In the genomic region with DNA sequence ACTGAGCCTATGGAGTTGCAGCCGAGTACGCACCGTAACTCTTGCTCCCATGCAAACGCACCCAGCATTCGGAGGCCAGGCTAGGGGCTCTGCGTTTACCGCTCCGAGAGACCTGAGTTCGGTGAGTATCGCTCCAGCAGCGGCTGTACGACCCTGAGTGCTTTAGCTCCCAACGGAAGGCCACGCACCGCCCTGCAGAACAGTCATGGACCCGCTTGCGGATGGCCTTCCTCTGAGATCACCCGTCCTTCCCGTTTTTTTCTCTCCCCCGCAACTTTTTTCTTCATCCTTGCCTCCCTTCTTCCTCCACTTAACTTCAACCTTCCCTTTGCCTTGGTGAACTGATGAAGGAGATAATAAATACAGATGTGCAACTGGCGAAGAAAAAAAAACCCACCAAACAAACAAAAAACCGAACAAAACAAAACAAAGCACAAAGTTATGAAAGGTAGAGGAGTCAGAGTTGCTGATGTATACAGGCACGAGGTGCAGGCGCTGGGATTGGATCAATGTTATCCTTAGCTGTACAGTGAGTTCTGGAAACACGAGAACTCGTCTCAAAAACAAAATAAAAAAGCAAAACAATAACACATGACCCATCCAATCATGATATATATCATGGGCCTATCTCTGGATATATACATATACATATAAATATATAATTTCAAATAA, we compare ENCODE assay signal across 8 mouse cellular contexts. TPM values are rescaled to one million over a fixed set of nuclear protein-coding genes. Genes with fewer than 3 reads are reported as not detected.
DNase-seq lines count a peak whose midpoint lies in the region; ATAC-seq and TF ChIP-seq lines count a peak whose summit lies in the region.

No protein-coding gene starts in this region.

- peak overlapping the region; percentile 76 for H3K4me3 ChIP-seq in heart, embryonic 13.5 days
- H3K4me3 ChIP-seq in MEL (ENCODE audit: control insufficient read depth in 1 of 2, insufficient read depth in 1 of 2, low read depth in 2 of 2, low read length in 2 of 2), result peak overlapping the region; percentile 54 to 73
- peak overlapping the region; percentile 55 for H3K4me3 ChIP-seq in hindbrain, embryonic 10.5 days
- H3K4me3 ChIP-seq in midbrain, embryonic 10.5 days, result peak overlapping the region; percentile 67

- no peak for TF ChIP-seq RAD21 in MEL (IDR thresholded peaks at IDR 0.05; ENCODE audit: low read depth, low read length)

- no peak for TF ChIP-seq CTCF in MEL (IDR thresholded peaks at IDR 0.05 in 2 of 3, conservative IDR thresholded peaks at IDR 0.05 in 1 of 3; ENCODE audit: control insufficient read depth in 1 of 3, insufficient read depth in 1 of 3, low read depth in 2 of 3, low read length in 3 of 3, poor library complexity in 1 of 3, severe bottlenecking in 1 of 3)

- ATAC-seq in heart, embryonic 13.5 days (ENCODE audit: extremely low read depth, insufficient number of reproducible peaks, low FRiP score, low TSS enrichment), result peak; percentile 44

- no peaks in the 10 kb centered on the region for H3K27me3 ChIP-seq in heart, embryonic 13.5 days (replicated peaks)
- no peaks in the 10 kb centered on the region for H3K27me3 ChIP-seq in MEL (ENCODE audit: control insufficient read depth in 1 of 2, insufficient read depth in 2 of 2, low read length in 2 of 2)
- H3K27me3 ChIP-seq in hindbrain, embryonic 10.5 days (ENCODE audit: insufficient read depth, poor library complexity, severe bottlenecking), result no peaks in the 10 kb centered on the region
- H3K27me3 ChIP-seq in midbrain, embryonic 10.5 days (ENCODE audit: low read depth, poor library complexity, severe bottlenecking), result no peaks in the 10 kb centered on the region

- no peak for TF ChIP-seq POLR2A in MEL (IDR thresholded peaks at IDR 0.05; ENCODE audit: control insufficient read depth in 1 of 2, insufficient read depth in 1 of 2, low read depth in 1 of 2, low read length in 2 of 2, poor library complexity in 1 of 2)

- no peak for TF ChIP-seq EP300 in MEL (IDR thresholded peaks at IDR 0.05; ENCODE audit: low read depth in 1 of 2, low read length in 2 of 2)

- H3K4me1 ChIP-seq in heart, embryonic 13.5 days, result peaks cover 20% of the 10 kb centered on the region
- H3K4me1 ChIP-seq in MEL (ENCODE audit: control insufficient read depth in 1 of 2, insufficient read depth in 2 of 2, low read length in 2 of 2), result peaks cover 0 to 12% of the 10 kb centered on the region in 2 experiments; a peak in 3 of 4 replicates
- H3K4me1 ChIP-seq in hindbrain, embryonic 10.5 days (replicated peaks), result peaks cover 29% of the 10 kb centered on the region
- peaks cover 33% of the 10 kb centered on the region for H3K4me1 ChIP-seq in midbrain, embryonic 10.5 days

- H3K4me2 ChIP-seq in heart, embryonic 13.5 days, result peak overlapping the region; percentile 74

- DNase-seq in heart, adult 11 months, result no peak
- no peak for DNase-seq in MEL (ENCODE audit: low read depth, low spot score)
- no peak for DNase-seq in hindbrain, embryonic 10.5 days (ENCODE audit: low spot score)
- no peak for DNase-seq in midbrain, embryonic 10.5 days (ENCODE audit: low spot score)
- no peak for DNase-seq in ovary, adult 18-20 months (ENCODE audit: low spot score)
- no peak for DNase-seq in spleen, adult 18-20 months
- DNase-seq in left cerebral cortex, postnatal 36 days (ENCODE audit: low spot score in 2 of 2), result no peak

- H3K9ac ChIP-seq in heart, embryonic 13.5 days, result peak overlapping the region; percentile 86
- H3K9ac ChIP-seq in MEL (ENCODE audit: control insufficient read depth, low read depth, low read length, poor library complexity, severe bottlenecking), result peak overlapping the region; percentile 57

- peak overlapping the region; percentile 95 for H3K27ac ChIP-seq in heart, embryonic 13.5 days (replicated peaks)
- peak overlapping the region; percentile 59 for H3K27ac ChIP-seq in MEL (ENCODE audit: control insufficient read depth, low read depth, low read length)
- peak overlapping the region; percentile 84 for H3K27ac ChIP-seq in hindbrain, embryonic 10.5 days
- peak overlapping the region; percentile 87 for H3K27ac ChIP-seq in midbrain, embryonic 10.5 days (replicated peaks)

- intact Hi-C loops in left cerebral cortex, postnatal 36 days (cut with DNase I), result loop anchor here (5.0 to 10.0 kb wide), 3 partner anchors 131 to 348 kb away; a partner anchor contains a TSS

- H3K36me3 ChIP-seq in heart, embryonic 13.5 days, result no peaks in the 10 kb centered on the region
- H3K36me3 ChIP-seq in MEL (ENCODE audit: control insufficient read depth in 1 of 2, insufficient read depth in 2 of 2, low read length in 2 of 2), result peaks cover 0 to 12% of the 10 kb centered on the region in 2 experiments; a peak in 2 of 4 replicates
- no peaks in the 10 kb centered on the region for H3K36me3 ChIP-seq in hindbrain, embryonic 10.5 days
- no peaks in the 10 kb centered on the region for H3K36me3 ChIP-seq in midbrain, embryonic 10.5 days

- no peaks in the 10 kb centered on the region for H3K9me3 ChIP-seq in heart, embryonic 13.5 days
- no peaks in the 10 kb centered on the region for H3K9me3 ChIP-seq in MEL (replicated peaks; ENCODE audit: insufficient read depth, low read length)
- H3K9me3 ChIP-seq in hindbrain, embryonic 10.5 days, result no peaks in the 10 kb centered on the region
- H3K9me3 ChIP-seq in midbrain, embryonic 10.5 days (replicated peaks), result no peaks in the 10 kb centered on the region

- H3K79me2 ChIP-seq in MEL (ENCODE audit: control insufficient read depth, insufficient read depth, low read length, poor library complexity), result peaks cover 7% of the 10 kb centered on the region; the same call in 1 of the 2 replicates

- 1% methylated on average over 26 of the region's 26 CpGs for whole genome bisulfite sequencing in heart, embryonic 13.5 days
- 1% methylated on average over 26 of the region's 26 CpGs for WGBS in hindbrain, embryonic 10.5 days
- WGBS in midbrain, embryonic 10.5 days, result under 1% methylated on average over 26 of the region's 26 CpGs

TF ChIP-seq in MEL, 35 proteins besides CTCF, POLR2A, EP300 and RAD21 (continues in another document):
- TF ChIP-seq POLR2AphosphoS5 (IDR thresholded peaks at IDR 0.05; ENCODE audit: borderline replicate concordance, low read depth, low read length), result no peak
- no peak for TF ChIP-seq USF1 (IDR thresholded peaks at IDR 0.05; ENCODE audit: low read depth, low read length)
- no peak for TF ChIP-seq KAT2A (conservative IDR thresholded peaks at IDR 0.05; ENCODE audit: low read depth, low read length)
- TF ChIP-seq JUND (IDR thresholded peaks at IDR 0.05; ENCODE audit: low read depth, low read length), result no peak
- 0 out of 2 replicates have a peak, but pooled peaks have one; percentile 30 for TF ChIP-seq SIN3A (IDR thresholded peaks at IDR 0.05; ENCODE audit: low read length)
- peak; percentile 70 for TF ChIP-seq ZNF384 (IDR thresholded peaks at IDR 0.05; ENCODE audit: low read depth, low read length)
- TF ChIP-seq ETS1 (IDR thresholded peaks at IDR 0.05; ENCODE audit: low read depth, low read length), result no peak
- TF ChIP-seq ELF1 (IDR thresholded peaks at IDR 0.05; ENCODE audit: low read depth, low read length), result no peak
- TF ChIP-seq MAX (IDR thresholded peaks at IDR 0.05; ENCODE audit: low read length), result peak; percentile 83
- no peak for TF ChIP-seq E2F4 (IDR thresholded peaks at IDR 0.05; ENCODE audit: borderline replicate concordance, low read depth, low read length)
- no peak for TF ChIP-seq POLR2AphosphoS2 (IDR thresholded peaks at IDR 0.05; ENCODE audit: low read length)
- TF ChIP-seq CHD1 (IDR thresholded peaks at IDR 0.05; ENCODE audit: low read depth, low read length), result 0 out of 2 replicates have a peak, but pooled peaks have one; percentile 45
- no peak; the same call in 1 of the 2 replicates for TF ChIP-seq HCFC1 (IDR thresholded peaks at IDR 0.05; ENCODE audit: low read depth, low read length)
- TF ChIP-seq BHLHE40 (IDR thresholded peaks at IDR 0.05; ENCODE audit: borderline replicate concordance, low read depth, low read length), result no peak

RNA-seq across cellular contexts. Expression of a gene that starts 4.0 kb away (rescaled TPM):
- 12.4 and 15.5 TPM in 2 replicates for polyA plus RNA-seq in heart, embryonic 13.5 days (2015; fragmentation: Nextera tagmentation; extraction: Ambion mirVana)
- 16.0 and 25.7 TPM in 2 replicates for total RNA-seq in MEL (2012; rRNA removed)
- polyA plus RNA-seq in MEL (2012; ENCODE audit: insufficient read depth in 1 of 2, insufficient read length in 2 of 2, low read depth in 1 of 2, low replicate concordance in 2 of 2, missing spikeins in 1 of 2), result 10 to 100 TPM in 1 of 2 experiments, not detected in 1; 38.0 TPM
- 24.2 and 28.2 TPM in 2 replicates for polyA plus RNA-seq in hindbrain, embryonic 10.5 days (2016; fragmentation: Nextera tagmentation; extraction: Ambion mirVana)
- 25.9 and 26.8 TPM in 2 replicates for polyA plus RNA-seq in midbrain, embryonic 10.5 days (2016; fragmentation: Nextera tagmentation; extraction: Ambion mirVana)
- total RNA-seq in left cerebral cortex, postnatal 36 days (2021), result 10 to 100 TPM; 17.8 to 31.5 TPM

RNA-seq across cellular contexts. Expression of a gene that starts 27.2 kb away (rescaled TPM):
- 27.7 and 28.6 TPM in 2 replicates for polyA plus RNA-seq in heart, embryonic 13.5 days (2015; fragmentation: Nextera tagmentation; extraction: Ambion mirVana)
- 27.2 and 39.5 TPM in 2 replicates for total RNA-seq in MEL (2012; rRNA removed)
- polyA plus RNA-seq in MEL (2012; ENCODE audit: insufficient read depth in 1 of 2, insufficient read length in 2 of 2, low read depth in 1 of 2, low replicate concordance in 2 of 2, missing spikeins in 1 of 2), result 10 to 100 TPM in 1 of 2 experiments, not detected in 1; 22.6 TPM
- polyA plus RNA-seq in hindbrain, embryonic 10.5 days (2016; fragmentation: Nextera tagmentation; extraction: Ambion mirVana), result 28.4 and 30.4 TPM in 2 replicates
- polyA plus RNA-seq in midbrain, embryonic 10.5 days (2016; fragmentation: Nextera tagmentation; extraction: Ambion mirVana), result 25.1 and 29.2 TPM in 2 replicates
- 10 to 100 TPM; 42.5 to 57.4 TPM for total RNA-seq in left cerebral cortex, postnatal 36 days (2021)

RNA-seq across cellular contexts. Expression of a gene that starts 27.6 kb away (rescaled TPM):
- polyA plus RNA-seq in heart, embryonic 13.5 days (2015; fragmentation: Nextera tagmentation; extraction: Ambion mirVana), result 24.0 and 25.3 TPM in 2 replicates
- 27.3 and 31.7 TPM in 2 replicates for total RNA-seq in MEL (2012; rRNA removed)
- 10 to 100 TPM in 1 of 2 experiments, not detected in 1; 32.8 TPM for polyA plus RNA-seq in MEL (2012; ENCODE audit: insufficient read depth in 1 of 2, insufficient read length in 2 of 2, low read depth in 1 of 2, low replicate concordance in 2 of 2, missing spikeins in 1 of 2)
- 50.7 and 52.0 TPM in 2 replicates for polyA plus RNA-seq in hindbrain, embryonic 10.5 days (2016; fragmentation: Nextera tagmentation; extraction: Ambion mirVana)
- polyA plus RNA-seq in midbrain, embryonic 10.5 days (2016; fragmentation: Nextera tagmentation; extraction: Ambion mirVana), result 46.3 and 53.4 TPM in 2 replicates
- total RNA-seq in left cerebral cortex, postnatal 36 days (2021), result 10 to 100 TPM; 53.6 to 57.8 TPM

RNA-seq across cellular contexts. Expression of a gene that starts 28.3 kb away (rescaled TPM):
- polyA plus RNA-seq in heart, embryonic 13.5 days (2015; fragmentation: Nextera tagmentation; extraction: Ambion mirVana), result not detected in 2 replicates
- total RNA-seq in MEL (2012; rRNA removed), result not detected in 2 replicates
- polyA plus RNA-seq in MEL (2012; ENCODE audit: insufficient read depth in 1 of 2, insufficient read length in 2 of 2, low read depth in 1 of 2, low replicate concordance in 2 of 2, missing spikeins in 1 of 2), result not detected
- 0.12 and 0.14 TPM in 2 replicates for polyA plus RNA-seq in hindbrain, embryonic 10.5 days (2016; fragmentation: Nextera tagmentation; extraction: Ambion mirVana)
- not detected in 2 replicates for polyA plus RNA-seq in midbrain, embryonic 10.5 days (2016; fragmentation: Nextera tagmentation; extraction: Ambion mirVana)
- not detected for total RNA-seq in left cerebral cortex, postnatal 36 days (2021)
